Mouse (Mus musculus) heart, adult 2 months (tissue): Measurements from ENCODE around the gene Adora1.

ENCODE experiments used
- CTCF ChIP-seq: fragments of 200-600 bp; IDR thresholded peaks from 2 replicates; pipeline ENCODE4 v1.8.1; 2022; ENCODE audit warnings: antibody characterized with exemption, mild to moderate bottlenecking, moderate library complexity
- EP300 ChIP-seq: fragments of 200-500 bp; IDR thresholded peaks from 2 replicates; pipeline ENCODE4 v1.6.1; 2011; ENCODE audit warnings: low read depth, low read length, control low read depth; ENCODE audit not compliant: insufficient read depth
- POLR2A ChIP-seq: fragments of 200-500 bp; IDR thresholded peaks from 2 replicates; pipeline ENCODE4 v1.6.1; 2011; ENCODE audit warnings: mild to moderate bottlenecking, low read depth, low read length, control low read depth; ENCODE audit not compliant: insufficient read depth

DNA sequence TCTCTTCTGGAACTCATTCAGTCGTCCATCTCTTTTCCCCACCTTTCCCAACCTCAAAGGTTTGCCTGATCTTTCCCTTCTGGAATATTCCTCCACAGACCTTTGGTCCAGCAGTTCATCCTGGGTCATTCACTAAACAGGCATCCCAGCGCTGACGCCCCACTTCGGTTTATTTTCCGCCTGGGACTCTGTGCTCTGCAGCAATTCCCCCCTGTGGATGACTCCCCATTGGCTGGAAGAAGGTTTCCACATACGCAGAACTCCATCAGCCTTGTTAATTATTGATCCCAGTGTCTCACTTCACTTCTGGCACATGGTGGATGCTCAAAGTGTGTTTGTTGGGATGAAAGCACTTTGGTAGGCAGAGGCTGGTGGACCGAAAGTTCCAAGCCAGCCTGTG is 71.8 kb downstream of the Adora1 start:
- no peak for TF ChIP-seq POLR2A
- TF ChIP-seq CTCF: no peak
- TF ChIP-seq EP300: no peak
